Mouse (Mus musculus) myocyte (in vitro differentiated cells): ENCODE data around the gene Foxg1. TPM values are rescaled to one million over a fixed set of nuclear protein-coding genes. Genes with fewer than 3 reads are reported as not detected.

ENCODE experiments used
- H3K27me3 ChIP-seq: one replicate; pipeline ENCODE4 v1.6.1; 2011; ENCODE audit not compliant: control insufficient read depth, insufficient read depth, insufficient read length
- H3K36me3 ChIP-seq: one replicate; pipeline ENCODE4 v1.6.1; 2011; ENCODE audit not compliant: control insufficient read depth, insufficient read depth
- H3K4me2 ChIP-seq: one replicate; pipeline ENCODE4 v1.6.1; 2011; ENCODE audit warnings: low read depth, control low read depth
- H3K4me3 ChIP-seq: one replicate; pipeline ENCODE4 v1.5.1; 2011; ENCODE audit warnings: mild to moderate bottlenecking, control low read depth, moderate library complexity
- H3K79me2 ChIP-seq: one replicate; pipeline ENCODE4 v1.6.1; 2011; ENCODE audit not compliant: control insufficient read depth, insufficient read depth
- H3ac ChIP-seq: one replicate; pipeline ENCODE4 v1.6.1; 2011; ENCODE audit not compliant: control insufficient read depth, insufficient read length
- CEBPB ChIP-seq: IDR thresholded peaks from 2 replicates; pipeline ENCODE4 v1.6.1; 2011; ENCODE audit warnings: mild to moderate bottlenecking, moderate library complexity; ENCODE audit not compliant: poor library complexity, insufficient read depth, severe bottlenecking
- E2F4 ChIP-seq: IDR thresholded peaks from one replicate; pipeline ENCODE4 v1.6.1; 2011; ENCODE audit warnings: mild to moderate bottlenecking, control low read depth, moderate library complexity; ENCODE audit not compliant: insufficient read depth
- MAX ChIP-seq: IDR thresholded peaks from one replicate; pipeline ENCODE4 v1.6.1; 2011; ENCODE audit warnings: low read depth, mild to moderate bottlenecking, control low read depth
- MYOD1 ChIP-seq, 3 experiments: IDR thresholded peaks; one replicate each; pipeline ENCODE4 v1.6.1; 2011; ENCODE audit warnings: control low read depth in 2 of 3, low read depth in 2 of 3, mild to moderate bottlenecking in 2 of 3, moderate library complexity in 1 of 3; ENCODE audit not compliant: insufficient read length in 2 of 3, control insufficient read depth in 1 of 3
- MYOG ChIP-seq, 3 experiments: IDR thresholded peaks; one replicate each; pipeline ENCODE4 v1.6.1; 2011; ENCODE audit warnings: control low read depth in 2 of 3, low read depth in 2 of 3, mild to moderate bottlenecking in 2 of 3; ENCODE audit not compliant: insufficient read length in 2 of 3, control insufficient read depth in 1 of 3, insufficient read depth in 1 of 3
- POLR2A ChIP-seq: IDR thresholded peaks from one replicate; pipeline ENCODE4 v1.6.1; 2011; ENCODE audit warnings: low read depth, mild to moderate bottlenecking, control low read depth, moderate library complexity; ENCODE audit not compliant: insufficient read length
- POLR2AphosphoS2 ChIP-seq: IDR thresholded peaks from one replicate; pipeline ENCODE4 v1.6.1; 2011; ENCODE audit warnings: low read depth, control low read depth; ENCODE audit not compliant: insufficient read length
- REST ChIP-seq: IDR thresholded peaks from one replicate; pipeline ENCODE4 v1.6.1; 2011; ENCODE audit warnings: mild to moderate bottlenecking, control low read depth, moderate library complexity; ENCODE audit not compliant: insufficient read depth, insufficient read length
- SRF ChIP-seq: IDR thresholded peaks from one replicate; pipeline ENCODE4 v1.6.1; 2011; ENCODE audit warnings: low read depth; ENCODE audit not compliant: control insufficient read depth, insufficient read length
- TCF12 ChIP-seq: IDR thresholded peaks from one replicate; pipeline ENCODE4 v1.6.1; 2011; ENCODE audit warnings: mild to moderate bottlenecking, control low read depth; ENCODE audit not compliant: poor library complexity, insufficient read depth, severe bottlenecking
- TCF3 ChIP-seq: IDR thresholded peaks from one replicate; pipeline ENCODE4 v1.6.1; 2011; ENCODE audit warnings: low read depth, control low read depth; ENCODE audit not compliant: insufficient read length
- USF1 ChIP-seq: IDR thresholded peaks from one replicate; pipeline ENCODE4 v1.6.1; 2011; ENCODE audit warnings: low read depth, mild to moderate bottlenecking, control low read depth, moderate library complexity
- polyA plus RNA-seq: library from polyadenylated mRNA; unstranded; fragments of >200 nt; fragmentation: generic; extraction: Trizol; gene quantifications from one replicate; pipeline ENCODE4 v1.2.1, GENCODE M21; 2012; ENCODE audit warnings: missing spikeins

Foxg1 gene
- polyA plus RNA-seq, 1 experiment, result not detected

DNA sequence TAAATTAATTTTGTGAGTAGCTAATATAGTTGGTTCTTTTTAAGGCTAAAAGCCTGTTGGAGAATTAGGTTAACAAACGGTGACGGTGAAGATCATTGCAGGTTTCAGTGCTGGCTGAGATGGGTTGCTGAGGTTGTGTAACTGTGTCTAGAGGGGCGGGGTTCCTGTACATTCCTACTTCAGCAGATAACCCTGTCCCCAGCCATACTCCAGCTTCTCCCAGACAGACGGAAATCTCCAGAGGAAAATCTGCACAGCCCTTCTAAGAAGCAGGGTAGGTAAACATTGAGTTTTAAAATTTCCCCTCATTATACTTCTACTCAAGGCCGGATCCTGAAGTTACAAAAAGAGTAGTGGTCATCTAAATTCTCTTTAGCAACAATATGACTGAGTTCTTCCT lies 7.2 kb downstream of the Foxg1 start:
- Histone ChIP-seq H3K4me2 (no peak overlapping the region), H3K27me3 (peaks cover 5% of the 10 kb centered on the region), H3K36me3 (no peaks in the 10 kb centered on the region), H3K4me3 (no peak overlapping the region), H3ac (no peak overlapping the region), H3K79me2 (no peaks in the 10 kb centered on the region)
- TF ChIP-seq POLR2AphosphoS2 (no peak), MYOG (IDR thresholded peaks at IDR 0.05; ENCODE audit: control insufficient read depth in 1 of 3, insufficient read depth in 1 of 3, insufficient read length in 2 of 3, low read depth in 2 of 3) (no peak), TCF12 (no peak), CEBPB (no peak), POLR2A (no peak), TCF3 (no peak), MAX (no peak), SRF (no peak)

DNA sequence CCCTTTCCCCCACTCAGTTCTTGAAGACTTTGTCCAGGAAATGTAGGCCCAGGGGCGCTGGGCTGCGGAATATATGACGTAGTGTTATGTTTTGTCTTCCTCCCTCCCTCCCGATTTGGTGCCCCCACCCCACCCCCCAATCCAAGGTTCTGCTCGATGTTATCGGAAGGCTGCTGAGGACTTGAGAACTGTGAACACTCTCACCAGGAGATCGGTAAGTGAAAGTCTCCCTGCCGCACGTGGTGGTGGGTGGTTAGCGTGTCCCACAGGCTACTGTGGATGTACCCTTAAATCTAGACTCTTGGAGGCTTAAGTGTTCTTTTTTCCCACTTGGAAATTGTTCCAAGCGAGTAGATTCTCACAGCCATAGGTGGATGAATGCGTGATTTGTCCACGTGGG lies 7.8 kb downstream of the Foxg1 start:
- TF ChIP-seq MAX (no peak), E2F4 (no peak), POLR2AphosphoS2 (no peak), POLR2A (no peak), CEBPB (no peak), SRF (no peak), MYOD1 (IDR thresholded peaks at IDR 0.05; ENCODE audit: control insufficient read depth in 1 of 3, insufficient read length in 2 of 3, low read depth in 2 of 3) (no peak), REST (no peak), MYOG (IDR thresholded peaks at IDR 0.05; ENCODE audit: control insufficient read depth in 1 of 3, insufficient read depth in 1 of 3, insufficient read length in 2 of 3, low read depth in 2 of 3) (no peak), TCF3 (no peak), USF1 (no peak)
- Histone ChIP-seq H3ac (no peak overlapping the region), H3K27me3 (peaks cover 5% of the 10 kb centered on the region), H3K36me3 (no peaks in the 10 kb centered on the region), H3K79me2 (no peaks in the 10 kb centered on the region), H3K4me2 (no peak overlapping the region), H3K4me3 (no peak overlapping the region)

DNA sequence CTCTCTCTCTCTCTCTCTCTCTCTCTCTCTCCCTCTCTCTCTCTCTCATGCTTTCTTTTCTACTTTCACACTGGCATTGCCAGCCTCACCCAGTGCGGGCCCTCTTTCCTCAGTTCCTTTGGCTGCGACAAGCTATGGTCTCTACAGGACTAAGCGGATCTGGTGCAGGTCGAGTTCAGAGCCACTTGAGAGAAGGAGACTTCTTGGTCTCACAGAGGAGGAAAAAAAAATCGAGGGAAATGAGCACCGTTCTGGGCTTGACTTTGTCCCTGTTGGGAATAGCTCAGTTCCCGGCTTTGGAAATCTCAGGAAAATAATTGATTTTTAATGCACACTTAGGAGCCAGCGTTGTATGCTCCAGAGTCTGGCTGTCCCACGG lies 8.5 kb downstream of the Foxg1 start:
- Histone ChIP-seq H3ac (no peak overlapping the region), H3K79me2 (no peaks in the 10 kb centered on the region), H3K4me2 (no peak overlapping the region), H3K4me3 (no peak overlapping the region), H3K36me3 (no peaks in the 10 kb centered on the region), H3K27me3 (peaks cover 5% of the 10 kb centered on the region)
- no peak for TF ChIP-seq MAX
- TF ChIP-seq USF1, result no peak
- no peak for TF ChIP-seq MYOD1 (IDR thresholded peaks at IDR 0.05; ENCODE audit: control insufficient read depth in 1 of 3, insufficient read length in 2 of 3, low read depth in 2 of 3)
- TF ChIP-seq POLR2A, result no peak
- no peak for TF ChIP-seq E2F4

DNA sequence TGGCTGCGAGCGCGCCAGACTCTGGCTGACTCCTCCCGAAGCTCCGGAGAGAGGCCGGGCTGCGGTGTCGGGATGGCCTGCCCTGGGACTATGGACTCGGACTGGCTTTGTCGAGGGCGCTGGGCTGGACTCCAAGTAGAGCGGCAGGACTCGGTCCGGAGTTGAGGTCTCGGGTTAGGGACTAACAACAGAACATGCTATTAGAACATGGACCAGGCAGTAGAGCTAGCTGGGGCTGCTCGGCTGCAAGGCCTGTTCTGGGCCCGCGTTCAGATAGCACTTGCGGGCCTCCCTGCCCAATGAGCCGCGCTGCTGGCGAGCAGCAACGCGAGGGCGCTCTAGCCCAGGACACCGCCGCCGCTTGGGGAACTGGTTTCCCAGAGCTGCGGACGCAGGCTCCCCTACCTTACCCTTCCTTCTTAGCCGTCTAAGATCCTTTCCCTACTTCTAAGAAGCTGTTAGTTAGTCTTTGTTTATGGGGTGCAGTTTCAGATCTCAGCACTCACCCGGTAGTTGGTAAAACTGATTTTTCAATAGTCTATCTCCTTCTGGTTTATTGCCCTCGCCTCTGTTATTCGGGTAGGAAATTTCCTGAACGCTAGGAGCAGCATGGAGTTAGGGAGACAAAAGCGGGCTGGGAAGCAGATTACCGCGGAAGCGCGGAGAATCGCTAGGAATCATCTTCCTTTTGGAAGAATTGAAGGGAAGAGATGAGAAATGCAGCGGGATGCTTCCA lies 9.0 kb downstream of the Foxg1 start:
- no peaks in the 10 kb centered on the region for H3K79me2 ChIP-seq
- no peak overlapping the region for H3ac ChIP-seq
- peaks cover 5% of the 10 kb centered on the region for H3K27me3 ChIP-seq
- no peak overlapping the region for H3K4me2 ChIP-seq
- no peaks in the 10 kb centered on the region for H3K36me3 ChIP-seq
- TF ChIP-seq POLR2A (no peak), E2F4 (no peak), TCF3 (no peak), POLR2AphosphoS2 (no peak), USF1 (no peak), MYOG (IDR thresholded peaks at IDR 0.05; ENCODE audit: control insufficient read depth in 1 of 3, insufficient read depth in 1 of 3, insufficient read length in 2 of 3, low read depth in 2 of 3) (no peak), REST (no peak), SRF (no peak), TCF12 (no peak)
- no peak overlapping the region for H3K4me3 ChIP-seq

DNA sequence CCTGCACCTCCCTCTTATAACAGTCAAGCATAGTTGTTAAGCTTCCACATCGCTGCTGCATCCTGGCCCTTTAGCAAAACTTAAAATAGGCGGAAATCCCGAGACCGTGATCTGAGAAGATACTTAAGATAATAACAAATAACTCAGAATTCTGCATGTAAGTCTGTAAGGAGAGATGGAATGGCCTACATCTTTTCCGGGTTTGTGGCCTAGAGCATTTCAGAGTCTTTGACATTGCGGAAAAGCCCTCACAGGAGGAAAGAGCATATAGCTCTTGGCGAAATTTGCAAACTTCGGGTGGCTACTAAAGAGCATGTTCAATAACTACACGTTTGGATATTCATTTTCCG lies 9.6 kb downstream of the Foxg1 start:
- no peaks in the 10 kb centered on the region for H3K36me3 ChIP-seq
- peaks cover 5% of the 10 kb centered on the region for H3K27me3 ChIP-seq
- H3K4me2 ChIP-seq, result no peak overlapping the region
- H3K79me2 ChIP-seq, result no peaks in the 10 kb centered on the region
- H3K4me3 ChIP-seq, result no peak overlapping the region
- TF ChIP-seq TCF12 (no peak), POLR2A (no peak), MAX (no peak), TCF3 (no peak), REST (no peak), USF1 (no peak), MYOD1 (IDR thresholded peaks at IDR 0.05; ENCODE audit: control insufficient read depth in 1 of 3, insufficient read length in 2 of 3, low read depth in 2 of 3) (no peak), SRF (no peak), E2F4 (no peak), CEBPB (no peak), POLR2AphosphoS2 (no peak), MYOG (IDR thresholded peaks at IDR 0.05; ENCODE audit: control insufficient read depth in 1 of 3, insufficient read depth in 1 of 3, insufficient read length in 2 of 3, low read depth in 2 of 3) (no peak)
- H3ac ChIP-seq, result no peak overlapping the region
